Mouse (Mus musculus): Measurements from ENCODE around the gene Dclre1b. TPM values are rescaled to one million over a fixed set of nuclear protein-coding genes. Genes with fewer than 3 reads are reported as not detected.
A peak's percentile ranks its signal among the peaks of the same experiment; 100 is the strongest.
"Not testable (repeated sequence)": the region's sequence is repeated elsewhere in the genome, so short reads cannot be mapped to it uniquely, and the experiment has no call there.

Dclre1b gene
- total RNA-seq (2021): 10 to 100 TPM in 1 of 2 experiments, 1 to 10 TPM in 1; 9.0 to 12.2 TPM
- long read RNA-seq, full-length matches to known transcripts: 11 of 12 reads
- long read RNA-seq, partial matches to known transcripts: 0 of 12 reads
- long read RNA-seq, other reads (novel, unspliced or antisense): 1 of 12 reads

DNA sequence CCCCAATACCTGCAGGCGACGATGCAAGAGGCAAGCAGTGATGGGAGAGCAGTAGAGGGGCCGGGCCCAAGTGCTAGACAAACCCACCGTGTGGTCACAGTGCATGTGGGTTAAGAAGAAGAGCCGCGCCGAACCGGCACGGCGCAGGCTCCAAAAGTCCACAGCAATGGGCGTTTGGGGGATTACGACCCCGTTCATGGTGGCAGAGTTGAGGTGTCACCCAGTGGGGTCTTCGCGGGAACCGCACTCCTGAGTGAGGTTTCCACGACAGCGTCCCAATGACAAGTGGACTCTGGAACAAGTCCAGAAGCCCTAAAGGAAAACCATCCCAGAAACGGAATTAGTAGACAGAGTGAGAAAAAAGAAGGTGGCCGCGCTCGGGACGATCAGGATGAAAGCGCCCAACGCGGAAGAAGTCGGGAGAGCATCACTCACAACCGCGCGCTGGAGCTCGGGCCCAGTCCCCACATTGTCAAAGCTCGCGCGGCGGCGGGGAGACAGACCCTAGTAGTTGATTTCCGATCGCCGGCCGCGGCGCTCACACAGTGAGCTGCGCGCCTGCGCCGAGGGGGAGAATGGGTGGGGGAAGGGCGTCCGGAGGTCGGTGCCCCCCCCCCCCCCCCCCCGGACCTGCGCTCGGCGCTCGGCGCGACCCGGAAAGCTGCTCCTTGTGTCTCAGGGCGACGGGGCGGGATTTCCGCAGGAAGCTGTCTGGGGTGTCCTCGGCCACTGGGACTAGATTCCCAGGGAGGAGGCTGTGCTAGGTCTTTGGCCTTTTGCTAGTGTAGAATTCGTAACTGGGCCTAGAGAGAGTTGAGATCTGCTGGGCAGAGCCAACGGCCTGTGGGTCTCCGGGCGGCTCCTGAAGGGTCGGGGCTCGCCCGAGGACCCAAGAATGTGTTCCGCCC lies at the start of gene Dclre1b, which contains the start of the genes Ap4b1 and Gm43064:
Gene Dclre1b (minus strand): TSS at position 554 of the 908 bp plus-strand sequence.
Gene Ap4b1 (plus strand): TSS at position 630 of the 908 bp plus-strand sequence.
Gene Gm43064 (plus strand): TSS at position 683 of the 908 bp plus-strand sequence.
- peak; percentile 76 to 92 for DNase-seq (ENCODE audit: low spot score in 2 of 2)

DNA sequence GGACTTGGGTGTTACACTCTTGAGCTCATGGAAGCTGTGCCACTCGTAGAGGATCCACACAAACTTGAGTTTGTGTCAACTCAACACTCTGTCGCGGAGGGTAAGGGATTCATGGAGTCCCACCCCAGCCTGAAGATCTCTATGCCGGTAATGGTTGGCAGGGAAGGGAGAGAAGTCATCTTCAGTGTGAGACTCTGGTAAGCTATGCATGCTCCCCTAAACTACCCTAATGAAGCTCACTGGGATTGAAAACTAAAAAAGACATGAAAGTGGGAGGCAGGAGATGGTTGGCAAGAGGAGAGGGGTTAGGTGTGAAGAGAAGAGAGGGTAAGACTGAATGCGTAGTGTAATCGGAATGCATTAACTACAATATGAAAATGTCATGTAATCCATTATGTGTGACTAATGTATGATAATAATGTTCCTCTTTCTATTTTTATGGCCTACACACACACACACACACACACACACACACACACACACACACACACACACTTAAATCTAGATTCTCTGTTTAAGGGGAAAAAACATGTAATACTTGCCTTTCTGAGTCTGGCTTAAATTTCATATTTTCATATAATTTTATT lies 48.8 kb upstream of the Dclre1b start:
- DNase-seq (ENCODE audit: low spot score in 2 of 2): no peak

DNA sequence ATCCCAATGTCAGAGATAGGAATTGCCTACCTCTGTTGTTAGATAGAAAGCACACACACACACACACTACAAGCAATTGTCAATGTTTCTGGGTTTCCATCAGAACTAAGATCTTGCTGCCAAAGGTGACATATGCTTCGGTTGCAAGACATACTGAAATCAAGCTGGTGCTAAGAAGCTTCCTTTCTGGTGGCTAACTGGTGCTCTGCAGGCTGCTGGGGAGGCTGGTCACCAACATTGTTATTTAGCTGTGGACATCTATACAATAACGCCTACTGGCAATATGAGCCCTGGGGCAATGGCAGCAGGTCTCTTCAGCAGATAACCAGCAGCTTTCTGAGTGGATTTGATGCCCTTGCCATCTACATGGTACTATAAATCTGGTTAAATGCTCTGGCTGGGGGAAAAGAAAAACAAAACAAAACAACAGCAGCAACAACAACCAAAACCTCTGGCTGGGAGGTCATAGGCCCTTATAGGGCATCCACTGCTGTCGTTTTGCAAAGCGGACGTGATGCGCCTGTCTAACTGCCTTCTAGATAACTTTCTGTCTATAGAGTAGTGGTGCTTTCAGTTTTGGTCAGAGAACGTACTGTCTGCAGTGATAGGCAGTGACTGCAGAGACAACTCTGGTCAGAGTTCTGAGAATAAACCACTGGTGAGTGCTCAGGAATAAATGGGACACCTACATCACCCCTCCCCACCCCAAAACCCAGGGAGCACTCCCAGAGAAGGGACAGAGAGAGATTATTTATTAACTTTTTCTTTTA lies 48.0 kb upstream of the Dclre1b start:
- no peak for DNase-seq (ENCODE audit: low spot score in 2 of 2)

DNA sequence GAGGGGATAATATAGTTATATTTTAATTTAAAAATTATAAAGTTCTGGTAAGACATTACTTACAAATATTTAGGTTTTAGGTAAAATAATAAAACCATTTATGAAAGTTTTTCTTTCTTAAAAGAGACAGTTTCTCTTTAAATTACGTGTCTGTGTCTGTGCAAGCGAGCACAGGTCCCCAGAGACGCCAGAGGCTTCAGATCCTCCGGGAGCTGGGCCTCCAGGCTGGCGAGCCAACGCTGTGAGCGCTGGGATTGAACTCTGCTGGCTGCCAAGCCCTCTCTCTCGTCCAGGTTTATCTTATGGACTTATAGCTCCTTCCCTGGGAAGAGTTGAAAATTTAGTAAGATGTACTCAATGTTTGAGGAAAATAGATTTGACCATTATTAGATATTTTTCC lies 44.6 kb upstream of the Dclre1b start:
- DNase-seq (ENCODE audit: low spot score in 2 of 2): no peak

DNA sequence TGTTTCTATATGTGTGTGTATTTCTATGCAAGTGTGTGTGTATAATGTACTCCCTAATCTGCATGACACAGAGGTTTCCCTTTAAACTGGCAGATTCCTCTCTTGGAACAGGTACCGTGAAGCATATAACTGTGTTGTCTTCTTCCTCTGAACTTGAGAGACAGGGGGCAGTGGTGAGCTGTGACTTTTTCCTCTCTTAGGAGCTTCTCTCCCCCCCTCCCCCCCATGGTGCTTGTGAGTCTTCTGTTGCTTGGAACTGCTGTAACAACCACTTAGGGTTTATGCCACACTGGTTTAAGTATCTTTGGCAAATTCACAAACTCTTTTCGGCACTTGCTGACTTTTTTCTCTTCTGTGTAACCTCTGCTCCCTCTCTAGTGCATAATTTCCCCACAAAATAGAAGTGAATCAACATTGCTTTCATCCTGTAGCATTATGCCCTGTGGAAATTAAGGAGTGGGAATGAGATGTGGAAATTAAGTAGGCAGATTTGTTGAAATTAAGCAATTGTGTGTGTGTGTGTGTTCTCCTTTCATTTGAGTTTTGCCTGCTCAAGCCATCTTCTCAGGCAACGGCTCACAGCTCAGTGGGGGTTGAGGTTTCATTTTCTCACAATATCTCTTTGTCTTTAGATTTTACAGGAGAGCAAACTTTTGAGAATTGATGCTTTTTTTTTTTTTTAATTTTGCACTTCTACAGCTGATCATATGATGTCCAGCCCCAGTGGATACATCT lies 43.5 kb upstream of the Dclre1b start:
- DNase-seq (ENCODE audit: low spot score in 2 of 2): peak in 1 of 2 experiments; percentile 44

DNA sequence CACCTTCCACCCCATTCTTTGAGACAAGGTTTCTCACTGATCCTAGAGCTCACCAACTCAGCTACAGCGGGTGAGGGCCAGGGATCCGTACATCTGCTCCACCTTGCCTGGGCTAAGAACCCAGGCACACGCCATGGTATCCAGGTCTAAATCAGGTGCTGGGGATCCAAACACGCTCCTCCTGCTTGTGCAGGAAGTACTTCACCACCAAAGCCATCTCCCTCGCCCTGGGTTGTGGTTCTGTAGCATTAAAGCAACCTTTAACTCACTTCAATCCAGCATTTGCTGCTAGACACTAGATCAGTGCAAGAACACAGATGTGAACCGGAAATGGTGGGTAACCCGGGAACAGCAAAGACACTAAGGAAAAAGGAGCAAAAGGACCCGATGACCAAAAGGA lies 42.6 kb upstream of the Dclre1b start:
- DNase-seq (ENCODE audit: low spot score in 2 of 2): peak in 1 of 2 experiments; percentile 12

DNA sequence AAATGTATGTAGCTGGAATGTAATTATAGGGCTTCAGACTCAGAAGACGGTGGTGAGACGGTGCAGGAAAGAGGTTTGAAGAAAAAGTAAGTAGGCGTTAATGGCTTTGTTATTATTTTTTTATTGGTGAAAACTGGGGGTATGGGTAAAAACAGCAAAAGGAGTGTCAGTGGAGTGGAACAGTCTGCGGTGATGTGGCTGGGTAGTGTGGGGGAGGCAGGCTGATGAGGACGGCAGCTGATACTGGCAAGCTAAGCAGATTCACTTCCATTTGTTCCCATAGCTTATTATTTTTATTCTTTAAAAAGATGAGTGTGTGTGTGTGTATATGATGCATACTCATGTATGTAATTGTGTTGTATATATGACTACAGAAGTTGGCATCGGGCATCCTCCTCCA lies 42.2 kb upstream of the Dclre1b start:
- DNase-seq (ENCODE audit: low spot score in 2 of 2): peak in 1 of 2 experiments; percentile 70

DNA sequence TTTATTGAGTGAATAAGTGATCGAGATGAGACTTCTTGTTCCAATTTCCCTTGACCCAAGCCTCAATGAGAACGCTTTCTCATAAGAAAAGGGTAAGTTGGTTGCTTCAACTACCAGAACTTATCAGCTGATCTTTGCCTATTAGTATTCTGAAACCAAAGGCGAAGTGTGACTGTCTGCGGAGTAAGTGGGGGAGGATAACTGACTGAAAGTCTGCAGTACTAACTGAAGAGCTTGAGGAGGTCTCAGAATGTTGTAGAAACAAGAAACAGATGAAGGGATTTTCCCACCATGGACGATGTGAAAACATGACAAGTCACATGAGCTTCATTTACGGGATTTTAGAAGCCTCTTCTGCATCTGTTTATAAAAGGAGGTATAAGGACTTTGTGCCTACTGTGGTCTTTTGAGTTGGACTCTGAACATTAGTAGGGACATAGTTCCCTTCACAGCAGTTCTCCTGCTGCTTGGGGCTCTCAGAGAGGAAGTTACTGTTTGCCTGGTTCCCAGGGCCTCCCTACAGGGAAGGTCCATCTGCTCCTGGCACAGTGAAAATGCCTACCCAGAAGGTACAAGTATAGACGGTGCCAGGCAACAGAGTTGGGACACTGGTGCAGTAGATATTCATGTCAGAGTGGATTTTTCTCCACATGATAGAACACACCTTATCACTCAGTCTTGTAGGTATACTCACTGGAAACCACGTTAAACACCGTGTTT lies 41.6 kb upstream of the Dclre1b start:
- peak; percentile 47 to 60 for DNase-seq (ENCODE audit: low spot score in 2 of 2)

DNA sequence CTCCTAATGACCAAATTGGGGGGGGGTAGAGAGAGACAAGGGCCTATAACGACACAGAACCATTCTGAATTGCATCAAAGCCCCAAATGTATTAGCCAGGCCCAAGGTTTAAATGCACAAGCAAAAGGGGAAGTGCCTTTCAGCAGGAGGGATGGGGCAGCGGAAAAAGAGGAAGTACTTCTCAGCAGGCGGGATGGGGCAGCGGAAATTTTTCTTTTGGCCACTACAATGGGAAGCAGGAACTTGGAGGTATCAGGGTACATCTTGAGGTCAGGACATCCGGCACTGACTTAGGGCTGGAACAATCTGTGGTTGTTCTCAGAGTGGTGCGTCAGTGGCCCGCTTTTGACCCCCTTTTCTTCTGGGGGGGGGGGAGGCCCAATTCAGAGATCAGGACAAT lies 31.7 kb upstream of the Dclre1b start:
- DNase-seq (ENCODE audit: low spot score in 2 of 2): not testable (repeated sequence)

DNA sequence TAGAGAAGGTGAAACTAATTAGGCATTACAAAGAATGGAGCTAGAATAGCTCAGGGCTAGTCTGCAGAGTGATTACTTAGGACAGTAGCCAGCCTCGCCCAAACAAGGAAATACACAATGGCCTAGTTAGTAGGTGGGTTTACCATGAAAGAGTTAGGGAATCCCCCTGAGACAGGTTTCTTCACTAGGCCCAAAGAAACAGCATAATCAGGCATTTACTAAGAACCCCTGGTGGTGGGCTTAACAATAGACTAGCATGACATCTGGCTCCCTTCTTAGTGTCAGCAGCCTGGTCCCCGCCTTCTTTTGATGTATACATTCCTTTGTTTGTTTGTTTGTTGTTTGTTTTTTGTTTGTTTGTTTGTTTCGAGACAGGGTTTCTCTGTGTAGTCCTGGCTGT lies 31.0 kb upstream of the Dclre1b start:
- not testable (repeated sequence) for DNase-seq (ENCODE audit: low spot score in 2 of 2)

DNA sequence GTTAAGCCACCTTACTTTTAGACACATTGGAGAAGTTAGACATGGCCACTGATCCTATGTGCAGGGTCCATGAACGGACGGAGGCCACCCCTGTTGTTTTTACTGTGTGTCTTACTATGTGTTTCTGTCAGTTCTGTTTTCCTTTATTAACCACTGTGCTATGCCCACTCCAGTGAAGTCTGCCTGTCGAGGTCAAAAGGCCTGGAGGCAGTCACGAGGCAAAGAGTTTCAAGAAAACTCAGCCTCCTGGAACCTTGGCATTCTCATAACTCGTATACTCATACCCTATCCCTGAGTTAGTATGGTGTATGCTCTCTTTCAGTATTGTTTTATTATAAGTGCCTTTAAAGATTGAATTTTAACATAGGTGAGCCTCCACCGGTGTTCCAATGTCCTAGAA lies 30.5 kb upstream of the Dclre1b start:
- no peak for DNase-seq (ENCODE audit: low spot score in 2 of 2)

DNA sequence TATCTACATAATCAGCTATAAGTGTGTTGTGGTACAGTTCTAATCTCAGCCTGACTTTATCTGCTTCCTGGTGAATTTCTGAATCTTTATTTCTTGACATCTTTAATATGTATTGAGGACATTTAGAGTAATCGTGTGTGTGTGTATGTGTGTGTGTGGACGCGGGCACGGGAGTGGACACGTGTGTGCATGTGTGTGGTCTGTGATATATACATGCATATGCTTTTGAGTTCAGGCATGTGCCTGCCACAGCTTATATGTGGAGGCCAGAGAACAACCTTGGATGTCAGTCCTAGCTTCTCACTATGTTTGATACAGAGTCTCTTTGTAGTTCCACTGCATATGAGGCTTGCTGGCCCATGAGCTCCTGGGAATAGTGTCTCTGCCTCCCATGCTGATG lies 27.2 kb upstream of the Dclre1b start:
- no peak for DNase-seq (ENCODE audit: low spot score in 2 of 2)

DNA sequence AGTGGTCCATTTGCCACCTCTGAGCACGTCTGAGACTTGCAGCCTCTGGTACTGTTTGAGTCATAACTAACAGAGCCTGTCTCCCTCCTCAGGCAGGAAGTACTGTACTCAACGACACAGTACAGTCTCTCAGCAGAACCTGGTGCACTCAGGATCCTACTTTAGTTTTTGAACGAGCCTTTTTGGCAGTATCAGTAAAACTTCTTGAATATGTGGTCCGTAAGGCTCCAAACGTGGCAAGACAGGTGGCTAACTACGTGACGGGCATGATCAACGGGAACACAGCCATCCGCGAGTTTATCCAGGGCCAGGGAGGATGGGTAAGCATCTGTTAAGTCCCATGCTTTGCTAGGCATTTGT lies 26.7 kb upstream of the Dclre1b start:
- peak in 1 of 2 experiments; percentile 38 for DNase-seq (ENCODE audit: low spot score in 2 of 2)

DNA sequence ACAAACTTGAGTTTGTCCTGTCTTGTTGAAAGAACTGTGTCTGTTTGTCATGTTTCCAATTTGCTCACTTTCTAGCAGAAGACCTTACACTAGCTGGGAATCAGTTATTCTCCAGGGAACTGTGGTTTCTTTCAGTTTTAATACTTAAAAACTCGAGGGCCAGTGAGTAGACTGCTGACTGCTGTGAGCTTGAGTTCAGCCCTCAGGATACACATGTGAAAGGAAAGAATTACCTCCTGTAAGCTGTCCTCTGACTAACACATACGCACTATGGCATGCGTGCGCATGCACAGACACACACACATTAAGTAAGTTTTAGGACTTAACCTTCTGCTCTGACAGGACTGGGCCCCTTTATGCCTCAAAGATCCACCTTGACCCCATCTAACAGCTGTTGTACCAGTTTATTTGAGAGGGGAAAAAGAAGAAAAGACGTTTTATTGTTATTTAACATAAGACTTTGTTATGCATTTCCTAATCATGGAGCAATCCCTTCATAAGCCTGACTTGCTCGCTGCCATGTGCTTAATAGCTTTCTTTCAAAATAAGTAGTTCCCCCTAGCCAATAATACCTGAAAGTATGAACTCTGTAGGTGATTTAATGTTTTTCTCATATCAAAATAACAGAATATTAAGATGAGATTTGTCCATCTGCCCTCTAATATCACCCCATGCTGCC lies 26.2 kb upstream of the Dclre1b start:
- DNase-seq (ENCODE audit: low spot score in 2 of 2): no peak

DNA sequence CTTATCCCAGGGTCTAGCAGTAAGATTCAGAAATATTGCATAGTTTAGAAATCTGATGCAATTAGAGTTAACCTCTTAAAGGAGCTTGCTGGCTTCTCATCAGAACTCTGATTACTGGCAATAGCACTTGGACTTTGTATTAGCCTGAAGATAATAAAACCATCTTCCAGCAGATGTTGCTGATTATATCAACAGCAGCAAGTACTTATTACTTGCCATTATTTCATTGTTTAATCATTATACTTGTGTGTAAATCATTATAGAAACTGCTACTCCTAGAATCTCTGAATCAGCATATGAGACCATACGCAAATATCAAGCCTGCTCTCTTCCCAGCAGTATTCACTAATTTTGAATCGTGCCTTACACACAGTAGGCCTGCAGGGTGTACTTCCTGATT lies 24.8 kb upstream of the Dclre1b start:
- no peak for DNase-seq (ENCODE audit: low spot score in 2 of 2)

DNA sequence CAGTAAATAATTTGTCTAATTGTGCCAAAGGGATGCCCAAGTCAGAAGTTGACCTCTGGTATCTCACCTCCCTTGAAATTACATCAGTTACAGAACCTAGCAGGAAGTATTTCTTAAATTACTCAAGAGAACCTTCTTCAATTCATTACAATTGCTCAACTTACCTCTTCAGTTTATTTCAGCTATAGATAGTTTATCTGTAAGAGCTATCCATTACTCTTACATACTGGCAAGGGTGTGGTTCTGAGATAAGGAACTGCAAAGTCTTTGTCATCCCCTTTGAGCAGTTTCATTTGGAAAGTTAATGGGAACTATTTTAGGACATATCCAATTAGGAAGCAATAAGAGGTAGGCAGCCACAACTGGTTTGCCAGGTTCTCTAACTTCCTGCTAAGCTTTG lies 23.2 kb upstream of the Dclre1b start, which contains the start of gene Bcl2l15:
Gene Bcl2l15 (plus strand): TSS at position 176 of the 400 bp plus-strand sequence.
- DNase-seq (ENCODE audit: low spot score in 2 of 2): no peak

DNA sequence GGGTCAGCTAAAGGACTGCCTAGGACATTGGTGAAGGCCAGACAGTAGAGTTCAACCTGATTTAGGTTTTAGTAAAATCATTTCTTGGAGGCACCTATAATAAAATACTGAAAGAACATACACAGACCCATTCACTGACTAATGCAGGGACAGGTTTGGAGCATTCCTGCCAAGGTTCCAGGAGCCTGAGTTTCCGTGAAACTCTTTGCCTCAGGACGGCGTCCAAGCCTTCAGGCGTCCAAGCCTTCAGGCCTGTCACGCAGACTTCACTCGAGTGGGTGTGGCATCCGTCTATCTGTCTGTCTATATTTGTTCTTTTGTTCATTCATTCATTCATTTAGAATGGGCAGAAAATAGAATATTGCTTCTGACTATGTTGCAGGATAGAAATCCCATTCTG lies 21.9 kb upstream of the Dclre1b start:
- no peak for DNase-seq (ENCODE audit: low spot score in 2 of 2)

DNA sequence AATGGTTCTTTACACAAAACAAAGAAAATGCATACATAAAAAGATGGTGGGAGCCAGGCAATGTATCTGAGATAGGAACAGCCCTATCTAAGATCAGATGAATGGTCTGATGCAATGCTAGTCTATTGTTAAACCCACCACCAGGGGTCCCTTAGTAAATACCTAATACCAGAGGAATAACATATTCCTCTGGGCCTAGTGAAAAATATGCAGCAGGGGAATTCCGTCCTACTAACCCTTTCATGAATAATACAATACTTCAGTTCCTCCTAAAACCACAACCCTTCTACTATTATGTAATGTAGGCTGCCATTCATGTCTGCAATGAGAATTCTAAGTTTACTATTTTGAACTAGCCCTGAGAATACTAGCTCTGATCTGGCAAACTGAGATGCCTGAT lies 21.4 kb upstream of the Dclre1b start:
- not testable (repeated sequence) for DNase-seq (ENCODE audit: low spot score in 2 of 2)

DNA sequence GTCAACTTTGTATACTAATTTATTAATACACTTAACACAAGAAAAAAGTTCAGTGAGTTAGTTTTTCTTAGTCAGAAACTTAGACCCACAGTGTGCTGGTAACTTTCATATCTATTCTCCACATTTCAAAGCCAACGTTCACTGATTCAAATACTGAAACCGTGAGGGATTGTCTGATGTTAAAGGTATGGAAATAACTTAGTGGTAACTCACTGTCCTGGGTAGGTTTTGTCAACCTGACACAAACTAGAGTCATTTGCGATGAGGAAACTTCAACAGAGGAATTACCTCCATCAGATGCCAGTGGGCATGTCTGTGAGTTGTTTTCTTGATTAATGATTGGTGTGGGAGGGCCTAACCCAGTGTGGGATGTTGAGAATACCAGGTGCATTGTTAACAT lies 19.8 kb upstream of the Dclre1b start:
- DNase-seq (ENCODE audit: low spot score in 2 of 2): no peak
